Mouse (Mus musculus): ENCODE data around the gene Pdss1.
"Not testable (repeated sequence)": the region's sequence is repeated elsewhere in the genome, so short reads cannot be mapped to it uniquely, and the experiment has no call there.

Gene Pdss1

GRCm38 (mm10) chr2:22895282-22896273 lies at the start of gene Pdss1:
Gene Pdss1, plus strand, starts transcription at chr2:22895522.
- peak; percentile 95 to 96 for DNase-seq

GRCm38 (mm10) chr2:22851900-22852299 lies 43.4 kb upstream of the Pdss1 start:
- DNase-seq: no peak

GRCm38 (mm10) chr2:22857501-22857900 lies 37.8 kb upstream of the Pdss1 start:
- no peak for DNase-seq

- no peak for DNase-seq
These were observed 33.1 kb upstream of the Pdss1 start for GRCm38 (mm10) chr2:22862194-22862593.

- DNase-seq: peak; percentile 85 to 86
These were observed 30.8 kb upstream of the Pdss1 start for GRCm38 (mm10) chr2:22864394-22865037.

GRCm38 (mm10) chr2:22865818-22866217 lies 29.5 kb upstream of the Pdss1 start:
- no peak for DNase-seq

DNA sequence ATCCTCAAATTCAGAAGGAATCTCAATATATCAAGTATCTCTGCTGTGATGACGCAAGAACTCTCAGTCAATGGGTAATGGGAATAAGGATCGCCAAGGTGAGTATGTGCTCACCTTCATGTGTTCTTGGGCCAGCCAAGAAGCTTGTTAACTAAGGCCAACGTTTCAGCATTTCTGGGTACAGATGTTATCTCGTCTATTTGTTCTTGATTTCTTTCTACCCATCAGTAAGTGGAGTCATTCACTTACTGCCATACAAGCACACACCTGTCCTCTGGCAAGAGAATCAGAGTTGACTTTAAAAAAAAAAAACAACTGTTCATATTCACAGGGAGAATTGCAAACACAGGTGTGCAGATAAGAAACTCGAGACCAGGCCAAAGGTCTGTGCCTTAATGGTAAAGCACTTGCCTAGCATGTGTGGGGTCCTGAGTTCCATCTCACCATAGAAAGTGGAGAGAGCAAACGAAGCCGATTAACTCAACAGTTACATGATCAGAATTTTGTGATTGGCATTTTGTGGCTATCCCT lies 28.4 kb upstream of the Pdss1 start:
- DNase-seq: no peak

GRCm38 (mm10) chr2:22873159-22873558 lies 22.2 kb upstream of the Pdss1 start:
- DNase-seq: no peak

DNA sequence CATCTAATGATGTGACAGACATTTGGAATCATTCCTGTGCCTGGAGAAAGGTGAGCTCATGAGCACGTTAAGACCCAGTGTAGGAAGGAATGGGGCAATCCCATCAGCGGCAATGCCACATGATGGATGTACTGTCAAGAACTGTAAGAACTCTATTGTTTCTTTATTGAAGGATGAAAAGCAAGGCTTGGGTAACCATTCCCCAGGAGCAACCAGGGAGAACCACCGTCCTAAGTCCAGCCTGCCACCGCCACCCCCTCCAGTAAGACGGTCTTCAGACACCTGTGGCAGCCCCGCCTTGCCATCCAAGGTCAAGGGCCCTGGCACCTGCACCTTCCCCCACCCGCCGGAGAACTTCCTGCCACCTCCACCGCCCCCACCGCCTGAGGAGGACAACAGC lies 20.7 kb upstream of the Pdss1 start:
- no peak for DNase-seq

DNA sequence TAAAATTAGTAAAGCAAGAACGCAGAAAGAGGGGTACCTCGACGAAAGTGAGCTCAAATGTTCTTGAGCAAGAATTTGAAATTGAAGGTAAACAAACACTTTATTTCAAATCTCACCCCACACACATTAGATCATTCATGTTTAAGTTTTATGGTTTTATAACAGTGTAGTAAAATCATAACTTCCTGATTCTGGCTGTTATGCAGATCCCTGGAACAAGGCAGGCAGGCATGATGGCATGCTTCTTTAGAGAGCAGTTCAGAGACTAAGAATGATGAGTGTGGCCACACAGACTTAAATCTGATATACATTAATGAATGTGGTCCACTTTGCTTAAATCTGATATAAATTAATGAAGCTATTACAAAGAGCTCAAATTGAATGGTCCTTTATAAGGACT lies 18.7 kb upstream of the Pdss1 start:
- no peak for DNase-seq

DNA sequence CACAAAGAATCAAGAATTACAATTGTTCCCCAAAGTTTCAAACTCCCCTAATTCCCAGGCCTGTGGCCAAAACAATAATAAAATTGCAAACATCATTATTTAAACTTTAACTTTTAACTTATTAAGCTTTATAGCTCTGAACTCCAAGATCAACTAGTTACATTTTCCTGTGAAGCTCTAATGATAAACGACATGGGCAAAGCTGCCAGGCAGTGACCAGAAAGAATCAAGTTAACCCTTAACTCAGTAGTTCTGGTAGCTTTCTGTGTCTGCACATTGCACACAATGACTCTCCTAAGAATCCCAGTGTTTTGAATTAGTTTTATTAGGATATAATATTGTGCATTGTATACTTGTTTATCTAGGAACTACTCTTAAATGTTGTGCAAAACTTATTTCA lies 16.5 kb upstream of the Pdss1 start:
- DNase-seq: no peak

GRCm38 (mm10) chr2:22880726-22881125 lies 14.6 kb upstream of the Pdss1 start:
- not testable (repeated sequence) for DNase-seq

DNA sequence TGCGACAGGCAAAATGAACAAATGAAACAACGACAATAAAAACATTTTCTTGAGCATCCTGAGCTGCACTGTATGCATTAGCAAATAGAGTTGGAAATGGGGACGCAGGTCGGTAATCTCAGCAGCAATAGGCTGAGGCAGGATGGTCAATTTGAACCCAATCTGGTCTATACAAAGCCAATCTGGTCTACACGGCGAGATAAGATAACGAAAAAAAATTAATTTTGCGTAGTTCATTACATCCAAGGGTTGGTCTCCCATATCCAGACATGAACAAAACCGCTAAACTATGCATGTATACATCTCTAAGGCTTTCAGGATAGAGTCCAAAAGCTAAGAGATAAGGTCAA lies 415 bp upstream of the Pdss1 start:
- peak in 1 of 2 experiments; percentile 19 for DNase-seq

GRCm38 (mm10) chr2:22903947-22904346 lies 8.6 kb downstream of the Pdss1 start:
- no peak for DNase-seq

DNA sequence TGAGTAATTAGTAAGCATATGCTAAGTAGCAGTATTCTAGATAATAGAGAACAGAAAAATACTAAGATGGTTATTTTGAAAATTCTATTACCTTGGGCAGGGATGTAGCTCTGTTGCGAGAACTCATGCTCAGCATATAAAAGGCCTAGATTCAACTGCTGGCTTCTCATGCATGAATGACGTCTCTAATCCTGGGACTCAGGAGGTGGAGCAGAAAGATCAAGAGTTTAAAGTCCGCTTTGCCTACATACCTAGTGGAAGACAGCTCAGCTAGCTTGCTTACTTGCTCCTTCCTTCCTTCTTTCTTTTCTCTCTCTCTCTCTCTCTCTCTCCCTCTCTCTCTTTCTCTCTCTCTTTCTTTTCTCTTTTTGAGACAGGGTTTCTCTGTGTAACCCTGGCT lies 19.1 kb downstream of the Pdss1 start:
- DNase-seq: no peak

GRCm38 (mm10) chr2:22918651-22919050 lies 23.3 kb downstream of the Pdss1 start:
- no peak for DNase-seq

GRCm38 (mm10) chr2:22925911-22926310 lies 30.6 kb downstream of the Pdss1 start:
- not testable (repeated sequence) for DNase-seq

GRCm38 (mm10) chr2:22928259-22928658 lies 32.9 kb downstream of the Pdss1 start:
- DNase-seq: no peak

DNA sequence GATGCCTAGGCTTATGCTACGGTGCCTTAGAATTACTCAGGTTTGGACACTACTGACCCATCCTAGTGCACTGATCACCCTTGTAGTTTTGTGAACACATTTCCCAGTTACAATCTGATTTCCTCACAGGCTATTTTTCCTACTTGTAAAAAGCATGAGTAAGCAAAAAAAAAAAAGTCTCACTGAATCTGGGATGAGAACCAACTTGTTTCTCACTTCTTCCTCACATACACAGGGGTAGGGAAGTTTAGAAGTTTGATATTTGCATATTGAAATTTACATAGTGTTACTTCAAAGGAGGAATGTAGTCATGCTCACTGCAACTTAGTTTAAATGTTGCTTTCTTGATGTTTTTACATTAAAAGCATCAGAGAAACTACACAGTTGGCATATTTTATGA lies 38.2 kb downstream of the Pdss1 start:
- no peak for DNase-seq

DNA sequence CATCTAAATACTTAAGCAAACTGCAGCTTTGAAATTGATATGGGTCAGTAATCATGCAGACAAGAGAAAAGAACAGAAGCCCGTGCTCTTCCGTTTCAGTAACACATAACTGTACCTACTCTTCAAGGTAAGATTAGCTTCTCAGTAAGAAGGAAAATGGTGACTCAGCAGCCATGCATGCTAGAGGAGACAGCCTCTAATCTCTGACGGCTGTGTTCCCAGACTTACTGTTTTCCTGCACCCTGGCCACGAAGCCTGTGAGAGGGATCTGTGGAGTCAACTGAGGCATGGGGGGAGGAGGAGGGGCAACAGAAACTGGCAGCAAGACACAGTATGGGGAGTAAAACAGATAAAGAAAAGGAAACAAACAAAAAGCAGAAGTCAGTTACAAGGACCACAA lies 54.6 kb downstream of the Pdss1 start:
- DNase-seq: no peak

GRCm38 (mm10) chr2:22954278-22954677 lies 59.0 kb downstream of the Pdss1 start:
- DNase-seq: no peak

DNA sequence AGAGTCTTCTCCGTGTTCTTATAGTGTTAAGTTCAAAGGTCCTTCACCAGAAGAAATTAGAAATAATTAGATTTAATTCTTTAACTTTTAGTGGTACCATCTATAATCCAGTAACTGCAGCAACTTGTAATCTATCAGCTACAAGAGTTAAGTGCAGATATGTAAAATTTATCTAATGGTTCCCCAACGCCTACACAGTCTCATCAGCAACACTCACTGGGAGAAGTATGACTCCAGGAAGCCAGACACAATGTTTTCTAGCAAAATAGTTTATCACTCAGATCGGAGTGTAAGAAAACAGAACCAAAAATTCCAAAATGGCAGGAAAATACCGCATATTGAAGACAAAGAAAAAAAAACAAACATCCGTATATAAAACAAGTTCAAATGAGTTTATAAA lies 60.6 kb downstream of the Pdss1 start:
- no peak for DNase-seq

GRCm38 (mm10) chr2:22957415-22957814 lies 62.1 kb downstream of the Pdss1 start:
- no peak for DNase-seq

- no peak for DNase-seq
These were observed 66.4 kb downstream of the Pdss1 start for GRCm38 (mm10) chr2:22961681-22962080.

All from cerebellum, postnatal 14 days (tissue).